Mouse (Mus musculus) left cerebral cortex, postnatal 4 days (tissue): ENCODE data around the gene Hoxb13. TPM values are rescaled to one million over a fixed set of nuclear protein-coding genes. Genes with fewer than 3 reads are reported as not detected.

ENCODE experiments used
- total RNA-seq, 2 experiments: library from RNA; stranded (reverse); gene quantifications; 2 replicates each; pipeline ENCODE4 v1.2.3; 2021

The Hoxb13 gene
- total RNA-seq, 2 experiments from 2014 or later: not detected

Other genes with a start within 250 kb of the Hoxb13 start
- 1 to 10 TPM; 2.6 to 3.5 TPM for gene Igf2bp1, start 188.4 kb upstream of the Hoxb13 start, total RNA-seq
- not detected for gene Gip, start 169.8 kb upstream of the Hoxb13 start, total RNA-seq
- gene Snf8, start 159.4 kb upstream of the Hoxb13 start, total RNA-seq: 10 to 100 TPM; 88.0 to 94.0 TPM
- 10 to 100 TPM; 68.1 to 72.8 TPM for gene Ube2z, start 128.9 kb upstream of the Hoxb13 start, total RNA-seq
- 100 to 1,000 TPM; 349 to 390 TPM for gene Atp5g1, start 118.6 kb upstream of the Hoxb13 start, total RNA-seq
- gene Calcoco2, start 82.4 kb upstream of the Hoxb13 start, total RNA-seq: not detected
- gene Ttll6, start 60.5 kb upstream of the Hoxb13 start, total RNA-seq: under 1 TPM; 0.28 to 0.32 TPM
- not detected for gene Hoxb9, start 77.1 kb downstream of the Hoxb13 start, total RNA-seq
- gene Hoxb8, start 87.6 kb downstream of the Hoxb13 start, total RNA-seq: not detected
- not detected for gene Hoxb7, start 92.3 kb downstream of the Hoxb13 start, total RNA-seq
- gene Hoxb6, start 98.2 kb downstream of the Hoxb13 start, total RNA-seq: not detected
- not detected for gene Hoxb5, start 109.0 kb downstream of the Hoxb13 start, total RNA-seq
- not detected for gene Hoxb4, start 124.0 kb downstream of the Hoxb13 start, total RNA-seq
- gene Hoxb3, start 129.0 kb downstream of the Hoxb13 start, total RNA-seq: not detected
- gene Hoxb2, start 156.2 kb downstream of the Hoxb13 start, total RNA-seq: not detected
- gene Hoxb1, start 171.4 kb downstream of the Hoxb13 start, total RNA-seq: not detected